27 mouse cellular contexts compared by ENCODE assay signal in genomic region chr11:80215291-80215690, GRCm38 (mm10). TPM values are rescaled to one million over a fixed set of nuclear protein-coding genes. Genes with fewer than 3 reads are reported as not detected.
DNase-seq lines count a peak whose midpoint lies in the region; ATAC-seq and TF ChIP-seq lines count a peak whose summit lies in the region.
"Had no signal": no experiment of that assay in that cellular context is flagged by ENCODE, and none has a peak within 500 bp of the region (broad histone marks: within the 10 kb centered on the region; RNA-seq: fewer than 3 reads in every experiment).

No protein-coding gene starts in this region.

- peaks cover 4% of the 10 kb centered on the region for H3K4me1 ChIP-seq in kidney, embryonic 14.5 days (ENCODE audit: control insufficient read depth, insufficient read depth, low read length)
- peaks cover 12% of the 10 kb centered on the region for H3K4me1 ChIP-seq in liver, postnatal 0 days (ENCODE audit: insufficient read depth)
- H3K4me1 ChIP-seq in liver, embryonic 11.5 days (replicated peaks; ENCODE audit: control insufficient read depth, insufficient read depth, low read length), result peaks cover 8% of the 10 kb centered on the region

- no peak for TF ChIP-seq EP300 in liver, postnatal 0 days (IDR thresholded peaks at IDR 0.05; ENCODE audit: low read depth)

- no peak overlapping the region for H3K4me2 ChIP-seq in kidney, embryonic 14.5 days (replicated peaks; ENCODE audit: low read depth, low read length)
- H3K4me2 ChIP-seq in liver, postnatal 0 days (ENCODE audit: low read depth, low read length), result no peak overlapping the region
- no peak overlapping the region for H3K4me2 ChIP-seq in liver, embryonic 11.5 days
- H3K4me2 ChIP-seq: embryonic facial prominence, embryonic 12.5 days; embryonic facial prominence, embryonic 15.5 days; heart, embryonic 13.5 days; hindbrain, embryonic 14.5 days had no signal

- no peak overlapping the region for H3K27ac ChIP-seq in kidney, embryonic 14.5 days (ENCODE audit: low read depth, low read length)
- peak overlapping the region; percentile 78 for H3K27ac ChIP-seq in liver, postnatal 0 days (ENCODE audit: low read depth)
- H3K27ac ChIP-seq in liver, embryonic 11.5 days (ENCODE audit: low read depth, low read length), result no peak overlapping the region
- H3K27ac ChIP-seq: embryonic facial prominence, embryonic 12.5 days; embryonic facial prominence, embryonic 15.5 days; gastrocnemius, adult 2 months; heart, embryonic 13.5 days; hindbrain, embryonic 14.5 days had no signal

- no peak overlapping the region for H3K4me3 ChIP-seq in kidney, embryonic 14.5 days (ENCODE audit: low read length)
- no peak overlapping the region for H3K4me3 ChIP-seq in liver, postnatal 0 days (ENCODE audit: low read depth, low read length)
- no peak overlapping the region for H3K4me3 ChIP-seq in liver, embryonic 11.5 days (ENCODE audit: low read depth, low read length)
- H3K4me3 ChIP-seq: embryonic facial prominence, embryonic 12.5 days; embryonic facial prominence, embryonic 15.5 days; gastrocnemius, adult 2 months; heart, embryonic 13.5 days had no signal

- no peaks in the 10 kb centered on the region for H3K27me3 ChIP-seq in kidney, embryonic 14.5 days (ENCODE audit: control insufficient read depth, insufficient read depth, low read length)
- H3K27me3 ChIP-seq in liver, postnatal 0 days (ENCODE audit: insufficient read depth, low read length), result no peaks in the 10 kb centered on the region
- no peaks in the 10 kb centered on the region for H3K27me3 ChIP-seq in liver, embryonic 11.5 days (replicated peaks; ENCODE audit: control insufficient read depth, insufficient read depth, low read length)
- H3K27me3 ChIP-seq: CH12.LX; embryonic facial prominence, embryonic 12.5 days; embryonic facial prominence, embryonic 15.5 days; heart, embryonic 13.5 days; Patski had no signal

- no peak overlapping the region for H3K9ac ChIP-seq in kidney, embryonic 14.5 days (ENCODE audit: low read depth, low read length)
- H3K9ac ChIP-seq in liver, postnatal 0 days (replicated peaks), result no peak overlapping the region
- no peak overlapping the region for H3K9ac ChIP-seq in liver, embryonic 11.5 days (ENCODE audit: low read depth, low read length)
- H3K9ac ChIP-seq: embryonic facial prominence, embryonic 12.5 days; embryonic facial prominence, embryonic 15.5 days; forebrain, postnatal 0 days; heart, embryonic 13.5 days; hindbrain, embryonic 14.5 days had no signal

- no peaks in the 10 kb centered on the region for H3K9me3 ChIP-seq in kidney, embryonic 14.5 days (ENCODE audit: control insufficient read depth, low read length)
- H3K9me3 ChIP-seq in liver, postnatal 0 days (ENCODE audit: low read length), result no peaks in the 10 kb centered on the region
- no peaks in the 10 kb centered on the region for H3K9me3 ChIP-seq in liver, embryonic 11.5 days (ENCODE audit: control insufficient read depth, low read length)
- H3K9me3 ChIP-seq: embryonic facial prominence, embryonic 12.5 days; embryonic facial prominence, embryonic 15.5 days; G1E; heart, embryonic 13.5 days had no signal

- WGBS in kidney, embryonic 14.5 days, result 83% methylated on average over 3 of the region's 3 CpGs
- WGBS in liver, postnatal 0 days (ENCODE audit: insufficient replicate concordance), result 66% methylated on average over 3 of the region's 3 CpGs
- WGBS in liver, embryonic 11.5 days, result 83% methylated on average over 3 of the region's 3 CpGs

- H3K36me3 ChIP-seq in kidney, embryonic 14.5 days (ENCODE audit: control insufficient read depth, insufficient read depth, low read length), result peaks cover 1% of the 10 kb centered on the region; the same call in 1 of the 2 replicates
- H3K36me3 ChIP-seq in liver, postnatal 0 days (replicated peaks; ENCODE audit: insufficient read depth, low read length), result 0 out of 2 replicates have a peak, but pooled peaks cover 5% of the 10 kb centered on the region
- peaks cover 5% of the 10 kb centered on the region; the same call in 1 of the 2 replicates for H3K36me3 ChIP-seq in liver, embryonic 11.5 days (ENCODE audit: control insufficient read depth, insufficient read depth, low read length)

- no peak for TF ChIP-seq CTCF in liver, postnatal 0 days (IDR thresholded peaks at IDR 0.05; ENCODE audit: low read depth)

- peak; percentile 41 for DNase-seq in kidney, adult 11 months
- DNase-seq in kidney, adult 9 months, result peak; percentile 57
- DNase-seq in kidney, adult 18-20 months, result no peak
- peak; percentile 30 for DNase-seq in liver, postnatal 0 days
- no peak for DNase-seq in liver, embryonic 11.5 days (ENCODE audit: low spot score)
- DNase-seq in lung, adult 18-20 months, result no peak
- DNase-seq: adrenal gland, postnatal 10 days; adrenal gland, postnatal 36 days; B cell, adult 2 months; cerebellum, adult 2 months; cerebellum, adult 9-11 months; cerebellum, postnatal 25 days; forebrain, postnatal 0 days; gastrocnemius, adult 2 months; gastrocnemius, postnatal 14 days; heart, adult 18-20 months; heart, postnatal 14 days; heart, postnatal 4 days had no signal

- ATAC-seq in kidney, embryonic 14.5 days (ENCODE audit: low FRiP score, low TSS enrichment), result no peak
- peak; percentile 76 for ATAC-seq in liver, postnatal 0 days
- ATAC-seq in liver, embryonic 11.5 days (replicated peaks; ENCODE audit: low FRiP score), result no peak
- ATAC-seq: forebrain, embryonic 14.5 days; forebrain, postnatal 0 days; Patski had no signal

RNA-seq across cellular contexts. Expression of gene Rhot1, which starts 6.5 kb away (rescaled TPM):
- 38.3 and 66.8 TPM in 2 replicates for polyA plus RNA-seq in kidney, embryonic 14.5 days (2014; fragmentation: Nextera tagmentation; extraction: Ambion mirVana)
- 22.7 and 24.6 TPM in 2 replicates for polyA plus RNA-seq in liver, postnatal 0 days (2015; fragmentation: Nextera tagmentation; extraction: Ambion mirVana)
- 49.4 and 54.7 TPM in 2 replicates for polyA plus RNA-seq in liver, embryonic 11.5 days (2014; fragmentation: Nextera tagmentation; extraction: Ambion mirVana)

RNA-seq across cellular contexts. Expression of gene Rnf135, which starts 31.6 kb away (rescaled TPM):
- 6.4 and 8.0 TPM in 2 replicates for polyA plus RNA-seq in kidney, embryonic 14.5 days (2014; fragmentation: Nextera tagmentation; extraction: Ambion mirVana)
- polyA plus RNA-seq in liver, postnatal 0 days (2015; fragmentation: Nextera tagmentation; extraction: Ambion mirVana), result 6.8 and 7.7 TPM in 2 replicates
- polyA plus RNA-seq in liver, embryonic 11.5 days (2014; fragmentation: Nextera tagmentation; extraction: Ambion mirVana), result 5.7 and 5.9 TPM in 2 replicates

Comparison
In these comparisons a context has a peak if more than half of its experiments do, and no peak if none do; other contexts are left out.
1. DNase-seq: peak in kidney, adult 11 months (single experiment), kidney, adult 9 months (single experiment) and liver, postnatal 0 days (single experiment); none in kidney, adult 18-20 months (single experiment), liver, embryonic 11.5 days (single experiment) and lung, adult 18-20 months (0 of 2).